Mouse (Mus musculus) urinary bladder, postnatal 25 days (tissue): ENCODE results near the gene Cfap52.

ENCODE experiments used
- DNase-seq: peaks from one replicate; pipeline ENCODE4 v3.0.0; 2022; ENCODE audit warnings: low spot score

Cfap52 gene

DNA sequence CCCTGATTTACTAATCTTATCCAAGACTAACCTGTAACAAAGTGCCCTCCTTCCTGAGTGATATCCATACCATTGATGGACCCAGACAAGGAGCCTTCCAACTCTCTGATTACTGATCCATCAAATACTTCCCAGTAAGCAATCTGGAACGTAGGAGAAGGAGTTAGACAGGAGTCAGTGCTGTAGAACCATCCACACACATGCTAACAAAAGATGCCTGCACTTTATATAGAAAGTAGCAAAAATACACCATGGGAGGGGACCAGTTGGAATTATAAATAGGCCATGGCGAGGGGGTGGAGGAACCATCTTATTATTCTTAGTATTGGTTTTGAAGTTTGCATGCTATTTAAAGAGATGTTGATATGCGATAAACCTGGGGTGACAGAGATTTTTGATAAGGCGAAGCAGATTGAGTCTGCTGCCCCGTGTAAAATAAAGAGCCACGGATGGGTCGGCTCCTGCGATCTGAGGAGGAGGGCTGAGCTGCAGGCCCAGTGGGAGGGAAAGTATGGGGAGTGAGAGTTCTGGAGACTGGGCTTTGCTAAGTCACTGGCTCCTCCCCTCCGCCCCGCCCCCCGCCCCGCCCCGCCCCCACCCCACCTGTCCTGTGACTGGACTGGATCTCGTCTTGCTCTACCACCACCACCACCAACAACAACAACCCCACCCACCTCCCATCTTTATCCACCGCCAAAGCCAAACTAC, 38.9 kb downstream of the Cfap52 start:
- no peak for DNase-seq

DNA sequence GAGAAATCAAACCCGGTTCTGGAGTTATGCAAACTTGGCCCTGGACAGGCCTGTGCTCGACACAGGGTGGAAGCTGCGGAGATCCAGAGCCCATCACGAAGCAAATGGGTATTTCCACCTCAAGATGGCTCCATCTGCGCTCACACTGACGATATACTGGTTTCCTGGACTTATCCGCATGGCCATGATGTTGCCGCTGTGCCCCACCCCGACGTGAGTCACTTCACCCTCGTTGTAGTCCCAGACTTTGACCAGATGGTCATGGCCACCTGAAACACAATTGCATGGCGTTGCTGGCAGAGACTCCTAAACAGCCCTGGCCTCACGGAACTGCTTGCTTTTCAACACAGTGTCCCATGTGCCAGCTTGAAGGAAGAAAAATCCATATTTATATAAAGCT, 40.5 kb downstream of the Cfap52 start:
- no peak for DNase-seq

DNA sequence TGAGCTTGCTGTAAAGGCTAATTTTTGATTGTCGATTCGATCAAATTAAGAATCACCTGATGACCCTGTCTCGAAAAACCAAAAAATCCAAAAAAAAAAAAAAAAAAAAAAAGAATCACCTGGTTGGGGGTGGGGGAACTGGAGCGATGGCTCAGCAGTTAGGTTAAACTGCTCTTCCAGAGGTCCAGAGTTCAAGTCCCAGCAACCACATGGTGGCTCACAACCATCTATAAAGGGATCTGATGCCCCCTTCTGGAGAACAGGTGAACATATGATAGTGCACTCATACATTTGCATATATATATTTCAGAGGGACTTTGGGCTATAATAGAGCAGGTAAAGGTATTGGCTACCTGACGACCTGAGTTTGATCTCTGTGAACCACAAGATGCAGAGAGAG, 41.7 kb downstream of the Cfap52 start:
- no peak for DNase-seq

DNA sequence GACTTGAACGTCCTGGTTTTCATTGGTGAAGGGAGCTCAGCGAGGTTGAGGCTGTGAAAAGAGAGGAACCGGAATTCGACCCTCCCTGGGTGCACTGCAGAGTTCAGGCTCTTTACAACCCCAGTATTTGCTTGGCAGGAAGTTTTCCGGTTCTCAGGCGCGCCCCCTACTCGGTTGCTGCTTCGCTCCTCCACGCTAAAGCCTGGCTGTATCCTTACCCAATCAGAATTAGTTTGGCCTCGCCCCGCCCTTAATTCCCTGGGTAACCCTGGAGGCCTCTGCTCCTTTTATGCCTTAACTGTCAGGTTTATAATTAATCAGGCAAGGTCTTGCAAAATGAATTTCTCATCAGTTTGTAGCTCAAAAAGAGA, 42.7 kb downstream of the Cfap52 start:
- peak; percentile 57 for DNase-seq

DNA sequence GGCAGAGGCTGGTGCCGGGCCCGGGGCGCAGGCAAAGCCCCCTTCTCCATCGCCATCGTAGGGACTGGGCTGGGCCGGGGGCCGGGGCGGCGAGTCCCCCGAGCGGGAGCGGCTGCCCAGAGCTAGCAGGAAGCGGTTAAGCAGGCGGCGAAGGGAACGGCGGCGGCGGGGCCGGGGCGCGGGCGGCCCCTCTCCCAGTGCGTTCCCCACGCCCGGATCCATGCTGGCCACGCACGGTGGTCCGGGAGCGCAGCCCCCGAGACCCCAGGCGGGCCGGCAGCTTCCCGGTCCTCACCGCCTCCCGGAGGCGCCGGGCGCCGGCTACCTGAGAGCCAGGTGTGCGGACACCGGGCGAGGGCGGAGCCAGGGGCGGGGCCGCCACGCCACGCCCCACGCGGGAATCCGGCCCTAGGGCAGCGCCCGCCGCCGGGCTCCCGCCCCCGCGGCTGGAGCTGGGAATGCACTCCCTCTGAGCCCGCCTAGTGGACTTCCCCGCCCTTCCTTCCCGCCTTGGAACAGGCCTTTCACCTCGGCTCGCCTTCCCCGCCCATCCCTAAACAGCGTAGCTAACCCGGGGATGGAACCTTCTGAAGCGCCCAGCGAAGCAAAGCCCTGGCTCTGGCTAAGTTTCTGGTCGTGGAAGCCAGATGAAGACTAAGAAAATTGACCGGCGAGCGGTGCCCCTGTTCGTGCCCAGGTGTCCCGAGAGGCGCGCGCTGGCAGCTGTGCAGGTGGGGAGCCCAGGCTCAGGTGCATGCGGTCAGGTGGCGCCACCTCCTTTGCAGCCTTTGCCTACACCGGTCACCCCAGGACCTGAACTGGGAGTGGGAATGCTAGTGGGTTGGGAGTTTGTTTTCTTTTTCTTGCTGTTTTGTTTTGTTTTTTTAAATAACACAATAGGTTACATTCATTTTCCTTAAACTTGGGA, 43.4 kb downstream of the Cfap52 start, which contains the start of gene Usp43:
TSS of gene Usp43 (minus strand) at position 327 of the 928 bp plus-strand sequence.
- peak; percentile 77 for DNase-seq

DNA sequence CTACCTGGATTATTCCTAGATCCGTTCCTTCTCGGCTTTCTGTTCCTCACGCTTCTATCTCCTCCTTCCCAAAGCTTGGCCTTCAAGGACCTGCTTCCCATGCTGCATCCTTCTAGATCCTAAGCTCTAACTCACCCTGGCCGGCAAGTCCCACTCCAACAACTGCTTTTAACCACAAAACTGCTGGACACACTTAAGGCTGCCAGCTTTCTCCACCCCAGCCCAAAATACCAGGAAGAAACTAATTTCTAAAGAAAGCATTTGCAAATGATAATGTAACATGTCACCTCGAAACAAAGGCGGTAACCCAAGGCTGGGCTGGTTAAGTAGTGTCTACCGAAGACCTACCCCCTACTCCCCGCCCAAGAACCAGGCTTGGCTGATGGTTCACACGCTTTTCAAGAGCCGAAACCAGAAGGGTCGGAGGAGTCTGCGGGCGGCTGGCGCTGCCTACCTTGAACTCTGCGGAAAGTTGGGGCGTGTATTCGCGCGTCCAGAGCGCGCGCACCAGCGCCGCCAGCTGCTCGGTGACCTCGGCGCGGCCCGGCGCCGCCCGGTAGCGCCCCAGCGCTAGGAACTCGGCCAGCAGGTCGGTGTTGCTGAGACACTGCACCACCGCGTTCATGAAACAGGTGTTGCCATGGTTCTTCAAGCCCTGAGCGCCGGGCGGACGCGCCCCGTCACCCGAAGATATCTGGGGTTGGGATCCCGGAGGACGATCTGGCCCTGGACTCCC, 44.2 kb downstream of the Cfap52 start:
- peak; percentile 43 for DNase-seq

DNA sequence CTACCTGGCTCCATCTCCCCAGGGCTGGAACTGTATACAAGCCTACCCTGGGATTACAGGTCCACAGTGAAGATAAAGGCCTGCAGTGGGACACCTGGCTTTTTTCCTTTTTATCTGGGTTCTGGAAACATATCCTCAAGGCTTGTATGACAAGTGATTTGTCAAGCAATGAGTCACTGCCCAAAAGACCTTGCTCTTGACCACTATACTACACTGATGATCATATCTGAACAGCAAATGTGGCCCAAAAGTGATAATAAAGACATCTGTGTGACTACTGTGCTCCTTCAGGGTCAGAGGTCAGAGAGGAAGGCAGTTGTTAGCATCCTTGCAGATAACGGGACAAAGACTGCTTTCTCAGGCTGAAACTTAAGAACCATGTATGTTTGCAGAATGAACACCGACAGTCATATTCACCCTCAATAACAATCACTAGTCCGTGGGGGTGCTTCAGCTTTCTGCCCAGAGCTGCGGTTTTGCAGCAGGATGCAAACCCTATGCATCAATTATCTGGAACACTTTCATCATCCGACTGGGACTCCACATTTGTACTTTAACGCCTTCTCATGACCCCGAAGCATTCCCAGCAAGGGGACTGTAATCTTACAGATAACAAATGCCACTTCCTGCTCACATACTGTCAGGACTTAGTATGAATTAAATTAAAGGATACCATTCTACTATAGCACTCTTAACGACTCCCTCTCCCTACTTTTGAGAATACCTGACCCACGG, 45.1 kb downstream of the Cfap52 start:
- DNase-seq: no peak

DNA sequence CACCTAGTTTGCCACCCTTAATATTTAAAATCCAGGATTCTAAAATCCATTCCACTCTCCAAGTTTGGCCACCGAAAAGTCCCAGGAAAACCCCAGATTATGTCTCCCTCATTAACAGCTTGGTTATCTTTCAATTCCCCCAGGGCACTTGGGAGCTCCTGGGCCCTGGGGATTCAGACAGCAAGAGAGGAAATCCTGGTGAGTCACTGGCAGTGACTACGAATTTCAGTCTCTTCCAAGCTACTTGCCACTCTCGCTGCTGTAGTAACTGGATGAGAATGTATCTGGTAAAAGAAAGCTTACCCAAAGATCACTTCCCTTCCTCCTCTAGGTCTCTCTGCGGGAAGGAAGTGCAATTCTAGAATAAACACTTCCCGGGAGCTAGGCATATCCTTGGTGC, 45.9 kb downstream of the Cfap52 start:
- no peak for DNase-seq

DNA sequence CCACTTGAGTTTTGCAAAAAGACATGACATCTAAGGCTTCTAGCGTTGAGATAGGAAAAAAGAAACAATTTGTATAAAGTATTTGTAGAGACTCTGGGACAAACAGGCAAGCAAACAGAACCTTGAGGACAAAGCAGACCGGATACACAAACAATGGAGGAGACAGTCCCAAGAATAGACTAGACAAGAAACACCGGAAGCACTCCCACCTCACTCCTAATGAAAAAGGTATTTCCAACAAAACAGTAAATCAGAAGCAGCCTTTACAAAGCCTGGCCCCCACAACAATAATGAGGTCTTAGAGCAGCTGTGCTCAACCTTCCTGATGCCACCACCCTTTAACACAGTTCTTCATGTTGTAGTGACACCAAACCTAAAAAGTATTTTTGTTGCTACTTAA, 48.3 kb downstream of the Cfap52 start:
- no peak for DNase-seq

DNA sequence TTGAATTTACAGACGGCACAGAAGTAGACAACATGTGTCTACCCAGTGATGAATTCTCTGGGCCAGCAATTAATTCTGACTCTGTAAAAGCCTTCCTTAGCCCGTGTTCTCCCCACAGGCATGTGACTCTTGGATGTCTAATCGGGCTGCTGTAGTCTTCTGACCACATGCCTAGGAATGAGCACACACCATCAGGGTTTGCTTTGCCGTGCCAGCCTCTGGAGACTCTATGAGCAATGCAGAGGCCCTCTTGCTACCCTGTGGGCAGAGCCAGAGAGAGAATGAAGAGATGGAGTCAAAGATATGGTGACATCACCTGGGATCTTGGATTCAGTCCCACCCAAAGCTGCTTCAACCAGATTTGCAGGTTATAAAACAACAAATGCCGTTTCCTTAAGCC, 54.4 kb downstream of the Cfap52 start:
- DNase-seq: no peak

DNA sequence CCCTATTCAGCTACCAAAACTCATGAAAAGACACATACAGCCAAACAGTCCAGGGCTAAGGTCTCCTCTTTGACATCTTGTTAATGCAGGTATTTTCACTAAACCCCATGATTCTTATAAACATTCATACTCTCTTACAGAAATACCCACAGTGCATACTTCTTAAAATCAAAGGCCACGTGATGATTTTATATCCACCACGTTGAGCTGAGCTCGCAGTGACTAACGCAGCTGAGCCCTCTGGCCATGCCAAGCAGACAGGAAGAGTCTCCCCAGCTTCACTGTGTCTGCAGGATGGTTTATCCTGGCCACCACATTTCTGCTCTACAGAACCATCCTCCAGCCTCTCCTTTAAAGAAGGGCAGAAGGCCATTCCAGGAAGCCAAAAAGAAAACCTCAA, 61.7 kb downstream of the Cfap52 start:
- DNase-seq: no peak

DNA sequence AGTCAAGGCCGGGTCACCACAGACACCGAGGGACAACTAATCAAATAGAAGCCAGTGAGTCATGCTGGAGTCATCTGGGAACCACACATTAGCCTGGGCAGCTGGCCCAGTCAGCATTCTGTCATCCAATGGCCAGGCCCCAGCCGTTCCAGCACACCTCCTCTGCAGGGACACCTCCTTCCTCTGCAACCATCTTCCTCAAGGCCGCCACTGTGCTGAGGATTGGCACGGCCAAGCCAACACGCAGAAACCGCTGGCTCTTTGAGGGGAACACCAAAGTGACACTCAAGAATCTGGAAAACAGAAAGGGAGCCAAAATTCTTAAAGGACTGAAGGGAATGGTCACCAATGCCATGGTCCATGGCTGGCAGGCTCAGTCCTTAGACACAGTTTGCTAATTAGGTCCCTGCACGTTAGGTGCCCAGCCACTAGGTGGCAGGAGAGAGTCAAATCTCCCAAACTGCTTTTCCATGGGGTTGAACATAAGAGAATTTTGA, 68.3 kb downstream of the Cfap52 start:
- peak; percentile 67 for DNase-seq

DNA sequence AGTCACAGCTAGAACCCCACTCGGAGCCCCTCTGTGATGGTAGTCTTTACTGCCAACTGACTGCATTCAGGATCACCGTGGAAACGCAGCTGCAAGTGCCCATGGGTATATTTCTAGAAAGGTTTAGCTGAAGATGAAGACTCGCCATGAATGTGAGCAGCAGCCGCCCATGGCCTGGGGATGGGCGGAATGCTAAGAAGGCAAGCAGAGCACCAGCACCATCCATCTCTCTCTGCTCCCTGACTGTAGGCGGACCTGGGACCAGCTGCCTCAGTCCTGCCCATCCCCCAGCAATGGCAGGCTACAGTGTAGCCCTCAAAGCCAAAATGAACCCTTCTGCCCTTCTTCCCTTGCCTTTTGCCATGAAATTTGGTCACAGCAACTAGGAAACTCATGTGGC, 69.8 kb downstream of the Cfap52 start:
- no peak for DNase-seq

DNA sequence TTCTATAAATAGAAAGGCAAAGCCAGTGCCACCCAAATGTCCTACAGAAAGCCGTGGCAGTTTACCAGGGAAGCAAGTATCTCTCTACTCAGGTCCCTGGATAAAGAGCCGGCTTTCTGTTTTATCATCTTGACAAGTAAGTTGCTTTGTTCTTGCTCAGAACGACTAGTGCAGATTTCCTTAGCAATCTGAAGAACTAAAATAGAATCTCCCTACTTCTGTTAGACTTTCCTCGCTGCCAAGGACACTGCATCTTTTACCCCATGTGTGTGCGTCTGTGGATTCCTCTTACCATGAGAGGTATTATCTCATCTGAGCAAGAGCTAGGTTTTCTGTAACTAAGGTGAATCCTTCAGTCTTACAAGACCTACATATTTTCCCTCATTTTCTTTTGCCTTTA, 76.9 kb downstream of the Cfap52 start:
- DNase-seq: no peak

DNA sequence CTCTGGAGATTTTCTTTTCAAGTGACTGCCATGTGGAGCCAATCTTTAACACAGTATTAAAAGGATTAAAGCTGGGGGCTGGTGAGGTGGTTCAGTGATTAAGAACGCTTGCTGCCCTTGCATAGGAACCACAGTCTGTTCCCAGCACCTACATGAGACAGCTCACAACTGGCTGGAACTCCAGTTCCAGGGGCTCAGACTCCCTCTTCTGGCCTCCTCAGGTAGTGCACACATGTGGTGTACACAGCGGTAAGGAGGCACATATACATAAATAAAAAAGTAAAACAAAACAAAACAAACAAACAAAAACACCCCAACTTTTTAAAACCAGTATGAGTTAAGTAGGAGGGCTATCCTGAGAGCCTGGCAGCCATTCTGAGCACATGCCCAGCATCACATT, 79.5 kb downstream of the Cfap52 start:
- DNase-seq: no peak
